18 mouse cellular contexts compared by ENCODE assay signal in genomic region chr13:22990214-22990891, GRCm38 (mm10). TPM values are rescaled to one million over a fixed set of nuclear protein-coding genes. Genes with fewer than 3 reads are reported as not detected.
"Had no signal": no experiment of that assay in that cellular context is flagged by ENCODE, and none has a peak within 500 bp of the region (broad histone marks: within the 10 kb centered on the region; RNA-seq: fewer than 3 reads in every experiment).

No protein-coding gene starts in this region.

- ATAC-seq: intestine, embryonic 15.5 days; liver, postnatal 0 days had no signal

- DNase-seq: kidney, adult 11 months; kidney, adult 9 months; kidney, postnatal 14 days; kidney, postnatal 4 days; left cerebral cortex, postnatal 4 days; liver, postnatal 0 days; midbrain, embryonic 14.5 days; right cerebral cortex, adult 18-20 months; right cerebral cortex, postnatal 14 days; right cerebral cortex, postnatal 4 days; thymus, postnatal 25 days had no signal

RNA-seq across cellular contexts. Expression of gene Vmn1r213, which starts 17.1 kb away (rescaled TPM):
- total RNA-seq: layer of hippocampus, adult 18-20 months; layer of hippocampus, postnatal 14 days; left cerebral cortex, adult 8-10 months; left cerebral cortex, postnatal 14 days; left cerebral cortex, postnatal 4 days; megakaryocyte-erythroid progenitor cell, adult 5-6 weeks; midbrain, postnatal 0 days had no signal

RNA-seq across cellular contexts. Expression of gene Vmn1r214, which starts 39.9 kb away (rescaled TPM):
- total RNA-seq: layer of hippocampus, adult 18-20 months; layer of hippocampus, postnatal 14 days; left cerebral cortex, adult 8-10 months; left cerebral cortex, postnatal 14 days; left cerebral cortex, postnatal 4 days; megakaryocyte-erythroid progenitor cell, adult 5-6 weeks; midbrain, postnatal 0 days had no signal
